Mouse (Mus musculus): ENCODE measurements around the gene Gpr156.

Gene Gpr156

DNA sequence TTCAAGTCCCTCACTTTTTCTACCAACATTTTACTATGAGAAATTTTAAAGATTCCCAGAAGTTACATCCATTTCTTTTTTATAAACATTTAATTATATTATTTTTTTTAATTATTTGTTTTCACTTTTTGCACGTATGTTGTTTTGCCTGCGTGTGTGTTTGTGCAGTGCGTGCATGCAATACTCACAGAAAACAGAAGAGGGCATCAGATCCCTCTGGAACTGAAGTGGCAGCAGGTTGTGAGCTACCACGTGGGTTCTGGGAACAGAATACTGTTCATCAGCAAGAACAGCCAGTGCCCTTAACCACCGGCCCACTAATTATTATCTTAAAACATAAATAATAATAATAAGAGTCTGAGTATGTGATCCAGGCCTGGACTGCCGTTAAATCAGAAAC lies 2.7 kb downstream of the Gpr156 start:
- no peak for DNase-seq (ENCODE audit: low spot score)

DNA sequence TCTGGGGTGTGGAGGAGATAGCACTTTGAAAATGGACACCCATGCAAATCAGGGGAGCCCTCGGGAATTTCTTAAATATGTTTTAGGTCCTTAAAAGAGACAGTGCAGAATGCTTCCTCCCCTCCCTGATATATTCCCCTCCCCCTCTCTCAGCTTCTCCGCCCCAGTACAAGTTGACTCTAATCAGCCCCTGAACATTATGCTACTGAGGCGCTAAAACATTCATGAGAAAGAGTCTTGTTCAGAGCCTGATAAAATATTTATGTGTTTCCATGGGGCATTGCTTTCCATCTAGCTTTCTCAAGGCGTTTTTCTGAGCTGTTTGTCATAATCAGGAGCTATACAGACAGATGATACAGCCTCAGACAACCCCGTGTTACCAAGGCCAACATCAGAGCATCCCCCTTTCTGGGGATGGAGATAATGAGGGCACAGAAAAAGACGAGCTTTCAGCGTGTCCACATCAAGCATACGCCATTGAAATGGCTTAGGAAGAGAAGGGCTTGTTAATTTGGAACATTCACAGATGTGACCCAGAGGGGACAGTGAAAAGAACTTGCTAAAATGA lies 4.6 kb downstream of the Gpr156 start:
- peak; percentile 55 for DNase-seq (ENCODE audit: low spot score)

DNA sequence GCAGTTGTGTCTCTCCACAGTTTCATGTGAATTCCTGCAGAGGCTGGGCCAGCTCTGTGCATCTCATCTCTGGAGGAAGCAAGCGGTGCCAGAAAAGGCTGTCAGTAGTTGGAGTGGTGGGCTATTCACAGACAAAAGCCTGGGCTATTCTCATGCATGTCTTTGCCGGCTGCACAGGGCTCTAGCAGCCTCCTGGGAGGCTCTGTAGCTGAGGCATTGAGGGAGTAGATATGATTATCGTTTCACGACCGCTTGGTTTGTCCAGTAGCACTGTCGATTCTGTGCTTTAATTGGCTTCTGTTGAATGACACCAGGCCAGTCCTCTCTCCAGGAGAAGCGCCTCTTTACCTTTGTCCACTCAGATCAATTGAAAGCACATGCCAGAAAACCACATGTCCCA lies 9.8 kb downstream of the Gpr156 start:
- DNase-seq (ENCODE audit: low spot score) = peak; percentile 58

DNA sequence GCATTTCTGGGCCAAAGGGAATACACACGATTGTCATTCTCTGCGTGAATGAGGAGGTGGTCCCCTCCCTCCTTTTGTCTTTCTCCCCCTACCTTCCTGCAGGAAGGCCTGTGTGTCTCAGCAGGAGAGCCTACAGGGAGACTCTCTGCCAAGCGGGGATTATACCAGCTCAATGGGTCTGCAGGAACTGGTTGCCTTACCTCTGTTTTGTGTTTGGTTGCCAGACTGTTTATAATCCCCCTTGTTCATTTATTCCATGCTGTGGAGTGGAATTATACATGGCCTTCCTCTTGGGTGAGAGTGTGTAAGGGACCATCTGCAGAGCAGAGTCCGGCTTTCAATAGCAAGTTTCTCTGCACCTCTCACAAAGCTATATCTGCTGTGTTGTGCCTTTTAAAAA lies 10.8 kb downstream of the Gpr156 start:
- no peak for DNase-seq (ENCODE audit: low spot score)

DNA sequence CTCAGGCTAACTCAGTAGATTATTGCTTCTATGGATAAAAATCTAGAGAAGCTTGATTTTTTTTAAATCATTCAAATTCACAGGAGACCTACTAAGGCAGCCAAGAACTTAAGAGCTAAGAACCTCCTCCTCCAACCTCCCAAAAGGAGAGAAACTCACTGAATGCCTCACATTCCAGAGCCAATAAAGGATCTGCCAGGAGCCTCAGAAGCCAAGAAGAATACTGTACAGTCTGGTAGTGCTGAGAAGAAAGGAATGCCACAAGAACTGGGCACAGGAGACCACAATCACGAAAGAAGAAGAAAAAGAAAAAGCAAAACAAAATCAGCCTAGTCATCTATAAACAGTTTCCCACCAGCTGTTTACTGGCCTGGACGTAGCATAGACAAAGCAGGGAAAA lies 12.7 kb downstream of the Gpr156 start:
- DNase-seq (ENCODE audit: low spot score) = no peak

DNA sequence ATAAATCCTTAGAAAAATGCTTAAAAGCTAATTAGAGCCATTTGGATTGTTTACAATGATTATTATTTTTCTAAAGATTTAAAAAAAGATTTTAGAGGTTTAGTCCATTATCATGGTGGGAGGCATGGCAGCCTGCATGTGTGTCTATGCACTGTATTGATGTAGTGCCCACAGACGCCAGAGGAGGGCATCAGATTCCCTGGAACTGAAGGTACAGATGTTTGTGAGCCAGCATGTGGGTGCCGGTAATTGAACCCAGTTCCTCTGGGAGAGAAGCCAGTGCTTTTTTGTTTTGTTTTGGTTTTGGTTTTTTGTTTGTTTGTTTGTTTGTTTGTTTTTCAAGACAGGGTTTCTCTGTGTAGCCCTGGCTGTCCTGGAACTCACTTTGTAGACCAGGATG lies 13.3 kb downstream of the Gpr156 start:
- DNase-seq (ENCODE audit: low spot score) = no peak

DNA sequence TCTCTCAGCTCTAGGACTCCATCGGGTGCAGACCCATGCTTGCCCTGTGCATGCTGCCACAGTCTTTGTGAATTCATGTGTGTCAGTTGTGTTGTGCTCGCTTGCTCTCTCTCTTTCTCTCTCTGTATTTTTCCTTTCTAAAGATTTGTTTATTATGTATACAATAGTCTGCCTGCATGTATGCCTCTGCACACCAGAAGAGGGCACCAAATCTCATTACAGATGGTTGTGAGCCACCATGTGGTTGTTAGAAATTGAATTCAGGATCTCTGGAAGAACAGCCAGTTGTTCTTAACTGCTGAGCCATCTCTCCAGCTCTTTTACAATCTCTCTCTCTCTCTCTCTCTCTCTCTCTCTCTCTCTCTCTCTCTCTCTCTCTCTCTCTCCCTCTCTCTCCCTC lies 18.6 kb downstream of the Gpr156 start:
- no peak for DNase-seq (ENCODE audit: low spot score)

DNA sequence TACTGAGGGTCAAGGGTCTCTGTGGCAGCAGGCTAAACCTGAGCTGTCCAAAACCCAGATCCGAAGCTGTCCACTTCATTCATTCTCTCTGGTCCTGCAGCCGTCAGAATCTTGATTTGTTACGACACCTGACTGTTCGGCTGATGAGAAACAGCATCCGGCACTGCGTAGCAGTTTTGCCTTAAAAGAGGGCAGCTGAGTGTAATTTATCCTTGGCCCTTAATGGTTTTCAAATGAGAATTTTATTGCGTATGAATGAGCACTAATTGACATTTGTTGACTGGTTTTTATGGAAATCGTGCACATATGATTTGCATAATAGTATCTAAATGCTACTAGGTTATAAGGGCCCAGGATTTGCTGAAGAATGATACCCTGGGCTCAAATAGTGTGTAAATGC lies 21.0 kb downstream of the Gpr156 start:
- DNase-seq (ENCODE audit: low spot score) = no peak

DNA sequence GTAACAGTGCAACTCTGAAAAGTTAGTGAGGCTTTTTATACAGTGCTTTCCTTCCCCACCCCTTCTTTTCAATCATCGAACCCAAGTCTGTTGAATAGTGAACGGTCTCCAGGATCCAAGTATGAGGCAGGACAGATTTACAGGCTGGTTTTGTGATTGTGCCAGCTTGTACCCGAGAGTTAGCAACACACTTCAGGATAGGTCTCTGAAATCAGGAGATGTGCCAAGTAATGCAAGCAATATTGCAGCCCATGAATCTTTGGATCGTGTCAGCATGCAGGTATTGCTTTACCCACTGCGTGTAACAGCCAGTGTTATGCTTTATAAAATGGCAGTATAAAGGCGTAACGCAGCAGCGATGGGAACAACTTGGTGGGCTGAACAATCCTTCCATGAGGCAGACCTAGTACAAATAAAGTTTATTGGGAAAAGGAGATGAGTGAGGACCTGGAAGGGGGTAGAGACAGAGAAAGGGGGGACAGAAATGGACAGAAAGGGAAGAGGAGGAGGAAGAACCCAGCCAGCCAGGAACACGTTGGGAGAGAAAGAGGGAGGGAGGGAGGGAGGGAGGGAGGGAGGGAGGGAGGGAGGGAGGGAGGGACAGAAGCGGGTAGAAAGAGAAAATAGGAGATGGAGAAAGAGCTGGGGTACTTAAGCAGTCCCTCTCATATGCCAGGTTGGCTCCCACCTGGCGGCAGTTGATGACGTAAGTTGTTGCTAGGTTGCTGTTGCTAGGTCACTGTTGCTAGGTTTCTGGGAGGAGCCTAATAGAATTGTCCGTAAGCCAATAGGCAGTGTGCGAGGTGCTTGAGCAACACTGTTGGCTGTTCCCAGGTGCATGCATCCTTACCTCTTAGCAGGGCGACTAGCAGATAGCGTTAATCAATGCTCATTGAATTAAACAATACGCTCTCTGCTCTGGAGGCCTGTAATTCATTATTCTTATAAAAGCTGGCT lies 22.1 kb downstream of the Gpr156 start:
- peak; percentile 62 for DNase-seq (ENCODE audit: low spot score)

DNA sequence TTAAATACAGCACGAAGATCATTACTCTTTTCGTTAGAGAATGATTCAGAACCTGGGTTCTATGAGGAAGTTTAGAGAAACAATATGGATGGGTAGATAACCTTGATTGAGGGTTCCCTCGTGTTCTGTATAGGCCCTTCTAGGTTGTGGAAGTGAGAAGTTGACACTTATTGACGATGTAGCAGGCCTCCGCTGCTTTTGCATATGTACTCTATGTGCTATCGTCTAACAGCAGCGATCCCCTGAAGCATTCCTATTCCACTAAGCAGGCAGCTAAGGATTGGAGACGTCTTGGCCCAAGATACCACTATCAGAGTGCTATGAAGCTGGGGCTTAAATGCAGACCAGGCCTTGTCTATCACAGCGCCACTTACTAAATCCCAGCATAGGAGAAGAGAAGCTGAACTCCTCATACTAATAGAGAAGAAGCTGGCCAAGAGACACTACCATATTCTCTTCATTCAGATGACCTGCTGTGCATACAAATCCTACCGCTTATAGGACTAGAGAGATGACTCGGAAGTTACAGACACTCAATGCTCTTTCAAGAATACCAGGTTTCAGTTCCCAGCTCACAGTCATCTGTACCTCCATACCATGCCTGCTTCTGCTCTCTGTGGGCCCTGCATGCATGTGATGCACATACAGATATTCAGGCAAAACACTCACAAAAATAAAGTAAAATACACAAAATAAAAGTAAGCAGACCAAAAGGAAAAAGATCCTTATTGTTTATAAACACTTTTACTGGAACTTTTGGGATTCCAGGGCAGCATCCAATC lies 23.0 kb downstream of the Gpr156 start:
- DNase-seq (ENCODE audit: low spot score) = no peak

DNA sequence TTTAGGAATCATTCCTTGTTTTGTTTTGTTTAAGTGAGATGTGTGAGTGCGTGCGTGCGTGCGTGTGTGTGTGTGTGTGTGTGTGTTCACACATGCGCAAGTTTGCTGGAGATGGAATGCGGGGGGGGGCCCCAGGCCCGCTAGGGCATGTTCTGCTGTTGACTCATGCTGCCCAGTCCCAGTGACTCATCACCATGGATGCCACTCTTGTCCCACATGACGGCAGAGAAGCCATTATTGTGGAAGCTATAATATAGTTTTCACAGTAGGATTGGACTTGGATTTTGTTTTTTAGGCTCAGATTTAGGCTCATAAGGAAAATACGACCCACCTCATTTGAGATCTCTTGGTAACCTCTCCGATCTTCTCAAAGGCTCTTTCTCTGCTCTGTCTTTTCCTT lies 24.0 kb downstream of the Gpr156 start:
- no peak for DNase-seq (ENCODE audit: low spot score)

DNA sequence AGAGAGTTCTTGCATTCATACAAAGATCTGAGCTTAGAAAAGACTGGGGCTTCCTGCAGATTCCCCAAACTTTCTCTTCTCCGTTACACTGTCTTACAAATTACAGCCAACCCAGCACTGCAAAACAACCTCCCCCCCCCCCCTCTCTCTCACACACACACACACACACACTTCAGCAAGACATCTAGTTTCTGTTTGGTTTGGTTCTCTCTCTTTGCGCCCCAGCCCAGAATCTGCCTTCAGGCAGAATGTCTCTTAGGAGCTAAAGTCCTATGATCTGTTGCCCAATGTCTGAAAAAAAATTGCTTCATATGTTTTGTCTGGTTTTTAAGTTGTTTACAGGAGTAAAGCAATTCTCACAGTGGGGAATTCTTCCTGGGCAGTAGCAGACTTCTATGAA lies 27.4 kb downstream of the Gpr156 start:
- DNase-seq (ENCODE audit: low spot score) = no peak

DNA sequence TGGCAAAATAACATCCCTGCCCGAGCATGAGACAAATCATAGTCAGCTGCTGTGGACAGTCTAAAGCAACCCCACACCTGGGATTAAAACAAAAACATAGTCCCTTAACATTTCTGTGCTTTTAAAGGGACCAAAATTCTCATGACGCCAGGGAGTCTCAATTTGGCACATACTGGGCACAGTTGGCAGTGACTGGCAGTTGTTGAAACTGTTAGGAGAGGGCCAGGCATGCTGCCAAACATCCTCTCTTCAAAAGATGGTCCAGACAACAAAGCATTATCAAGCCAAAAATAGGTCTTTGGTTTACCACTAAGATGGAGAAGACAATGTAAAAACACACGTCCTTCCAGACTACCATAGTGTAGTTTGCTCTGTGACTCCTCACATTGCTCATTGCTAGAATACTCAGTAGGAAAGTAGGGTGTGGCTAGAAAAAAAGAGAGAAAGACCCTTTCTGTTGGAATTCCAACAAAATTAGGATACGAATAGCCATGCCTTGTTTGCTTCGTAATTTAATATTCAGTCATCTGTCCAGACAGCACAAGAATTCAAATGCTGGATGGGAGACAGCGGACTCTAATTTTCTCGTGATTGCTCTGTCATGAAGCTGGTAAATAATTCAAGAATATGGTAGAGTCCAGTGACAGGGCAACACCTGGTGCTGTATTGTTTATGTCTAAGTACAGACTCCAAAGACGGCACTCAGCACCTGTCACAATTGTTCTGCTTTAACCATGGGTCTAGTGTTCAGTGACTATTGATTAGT lies 28.9 kb downstream of the Gpr156 start:
- DNase-seq (ENCODE audit: low spot score) = no peak

DNA sequence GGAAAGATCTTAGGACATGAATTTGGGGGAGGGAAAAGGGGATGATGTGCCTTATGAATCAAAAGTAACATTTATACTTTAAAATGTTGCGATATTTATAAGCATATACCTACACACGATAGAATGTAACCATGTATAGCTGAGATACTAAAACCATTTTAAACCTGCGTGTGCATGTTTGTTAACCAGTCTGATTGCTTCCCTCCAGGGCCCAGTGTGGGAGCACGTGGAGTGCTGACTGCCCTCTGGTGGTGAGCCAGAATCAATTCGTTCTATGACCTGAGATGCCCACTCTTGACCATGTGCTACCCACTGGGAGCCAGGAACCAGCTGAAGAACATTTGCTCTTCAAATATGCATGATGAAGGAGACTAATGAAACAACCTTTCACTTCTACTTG lies 30.9 kb downstream of the Gpr156 start:
- DNase-seq (ENCODE audit: low spot score) = peak; percentile 79

DNA sequence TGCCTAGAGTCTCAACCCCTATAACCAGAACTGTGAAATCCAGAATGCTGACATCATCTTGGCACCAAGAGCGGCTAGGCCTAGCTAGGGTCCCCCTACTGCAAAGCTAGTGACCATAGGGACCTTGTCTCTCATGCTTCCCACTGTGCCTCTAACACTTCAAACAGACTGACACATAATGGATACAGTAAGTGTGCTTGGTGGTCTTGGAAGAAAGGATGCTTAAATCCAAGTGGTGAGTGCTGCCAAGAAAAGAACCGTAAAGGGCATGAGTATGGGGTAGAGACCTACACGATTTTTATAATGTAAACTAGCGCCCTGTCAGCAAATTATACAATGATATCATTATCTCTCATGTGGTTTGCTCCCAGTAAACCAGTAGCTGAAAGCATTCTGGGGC lies 32.1 kb downstream of the Gpr156 start:
- DNase-seq (ENCODE audit: low spot score) = no peak

DNA sequence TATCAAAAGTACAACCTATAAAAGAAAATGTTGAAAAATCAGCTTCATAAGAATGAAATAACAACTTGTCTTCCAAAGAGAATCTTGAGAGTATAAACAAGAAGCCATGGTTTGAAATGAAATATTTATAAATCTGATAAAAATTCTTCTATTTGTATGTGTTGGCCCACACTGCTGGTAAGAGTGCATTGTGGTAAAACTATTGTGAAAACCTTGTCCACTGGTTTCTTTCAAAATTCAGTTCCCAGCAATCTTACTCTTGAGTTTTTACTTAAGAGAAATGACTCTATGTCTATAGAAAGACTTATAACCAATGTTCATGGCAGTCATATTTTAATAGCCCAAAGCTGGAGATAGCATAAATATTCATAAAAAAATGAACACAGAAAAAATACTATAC lies 34.9 kb downstream of the Gpr156 start:
- DNase-seq (ENCODE audit: low spot score) = no peak

DNA sequence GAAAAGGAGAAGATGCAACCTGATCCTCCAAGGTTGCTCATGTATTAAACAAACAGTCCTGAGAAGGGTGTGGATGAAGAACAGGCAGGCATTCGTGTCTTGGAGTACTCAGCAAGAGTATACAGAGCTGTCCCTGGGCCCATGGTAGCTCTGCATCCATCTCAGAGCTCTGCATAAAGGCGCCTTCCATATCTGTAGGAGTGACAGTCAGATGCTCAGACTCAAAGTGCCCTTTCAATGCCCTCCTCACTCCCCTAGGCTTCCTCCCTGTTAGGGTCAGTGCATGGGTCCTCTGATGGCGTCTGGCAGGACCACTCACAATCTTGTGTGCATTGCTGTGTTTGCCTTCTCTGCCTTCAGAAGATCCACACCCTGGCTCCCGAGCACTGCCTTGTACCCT lies 36.9 kb downstream of the Gpr156 start:
- no peak for DNase-seq (ENCODE audit: low spot score)

DNA sequence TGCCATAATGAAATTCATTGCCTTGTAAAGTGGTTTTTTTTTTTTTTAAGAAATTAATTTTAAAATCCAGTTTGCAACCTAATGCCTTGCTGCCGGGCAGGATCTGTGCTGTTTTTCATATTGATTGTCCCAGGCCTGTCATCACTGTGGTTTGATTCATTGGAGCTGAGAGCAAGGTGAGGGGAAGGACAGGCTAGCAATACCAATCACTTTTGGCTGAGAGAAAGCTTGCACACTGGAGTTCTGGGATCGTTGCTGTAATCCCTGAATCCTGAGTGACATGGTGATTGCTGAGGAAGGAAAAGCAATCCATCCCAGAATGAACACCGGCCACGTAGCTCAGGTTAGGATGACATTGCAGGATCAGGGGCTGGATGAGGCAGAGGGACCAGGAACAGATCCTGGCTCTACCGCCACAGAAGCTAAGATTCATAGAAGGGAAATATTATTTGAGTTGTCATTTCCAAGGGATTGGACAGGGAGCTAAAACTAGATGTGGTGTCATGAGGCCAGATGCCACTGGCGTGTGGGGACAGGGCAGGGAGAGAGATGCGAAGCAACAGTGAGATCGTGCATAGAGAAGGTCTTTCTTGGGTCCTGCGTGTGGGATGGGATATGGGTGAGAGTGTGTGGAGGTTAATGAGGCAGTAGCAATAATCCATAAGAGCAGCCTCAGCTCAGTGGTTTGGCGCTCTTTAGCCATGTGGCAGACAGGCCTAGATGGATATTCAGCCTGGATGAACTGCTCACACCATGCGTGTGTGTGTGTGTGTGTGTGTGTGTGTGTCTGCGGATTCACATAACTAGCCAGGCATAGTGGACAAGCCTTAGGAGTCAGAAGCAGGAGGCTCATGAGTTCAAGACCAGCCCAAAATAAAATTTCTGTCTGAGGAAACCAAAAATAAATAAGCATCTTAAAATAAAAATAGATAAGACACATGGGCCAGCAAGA lies 38.0 kb downstream of the Gpr156 start:
- DNase-seq (ENCODE audit: low spot score) = no peak

DNA sequence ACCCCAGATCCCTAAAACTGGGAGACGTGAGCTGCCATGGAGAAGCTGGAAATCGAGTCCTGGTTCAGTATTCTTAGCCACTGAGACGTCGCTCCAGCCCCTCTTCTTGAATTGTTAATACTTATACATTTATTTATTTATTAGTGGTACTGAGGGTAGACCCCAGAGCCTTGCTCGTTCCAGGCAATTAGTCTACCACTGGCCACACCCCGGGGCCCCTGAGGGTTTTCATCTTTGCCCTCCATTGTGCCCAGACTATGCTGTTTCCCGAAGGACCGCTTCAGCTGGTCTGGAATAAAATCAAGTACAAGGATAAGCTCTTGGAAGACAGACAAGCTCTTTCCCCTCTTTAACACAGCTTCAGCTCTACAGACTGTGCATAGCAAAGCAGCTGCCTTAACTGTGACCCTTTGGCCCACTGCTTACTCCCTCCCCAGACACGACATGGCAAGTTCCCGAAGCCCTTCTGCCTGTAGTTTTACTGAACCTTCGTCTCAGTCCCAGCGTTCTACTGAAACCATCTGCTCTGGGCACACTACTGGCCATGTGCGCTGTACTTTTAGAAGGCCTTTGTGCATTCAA lies 39.1 kb downstream of the Gpr156 start:
- DNase-seq (ENCODE audit: low spot score) = no peak

DNA sequence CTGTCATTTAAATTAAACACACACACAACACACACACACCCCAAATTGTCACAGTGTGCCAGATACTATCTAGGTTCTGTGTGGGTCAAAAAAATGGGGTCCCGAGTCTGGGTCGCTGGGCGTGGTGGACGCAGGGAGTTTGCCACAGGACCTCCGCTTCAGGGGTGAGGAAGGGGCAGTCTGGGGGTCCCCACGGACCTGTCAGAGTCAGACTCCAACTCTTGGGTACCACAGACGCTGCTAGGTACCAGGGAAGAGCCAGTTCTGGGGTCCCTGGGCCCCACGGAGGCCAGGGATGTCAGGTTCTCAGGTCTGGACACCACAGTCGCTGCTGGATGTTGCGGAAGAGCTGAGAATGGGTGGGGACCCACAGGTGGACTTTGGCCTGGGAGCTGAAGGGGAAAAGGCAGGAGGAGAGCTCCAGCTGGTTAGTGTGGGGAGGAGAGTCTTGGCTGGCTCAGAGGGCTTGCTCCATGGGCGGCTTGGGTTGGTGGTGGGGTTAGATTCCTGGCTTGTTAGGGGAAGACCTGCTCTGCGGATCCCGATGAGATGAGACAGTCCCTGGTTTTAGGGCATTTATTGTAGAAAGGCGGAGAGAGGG lies 39.9 kb downstream of the Gpr156 start:
- no peak for DNase-seq (ENCODE audit: low spot score)

Measured in retina, embryonic 14.5 days (tissue).